Mouse (Mus musculus): ENCODE results near the gene Cacna2d4.

GRCm38 (mm10) chr6:119213375-119213774, 23.0 kb upstream of the Cacna2d4 start:
- TF ChIP-seq GATA1 (IDR thresholded peaks at IDR 0.05; ENCODE audit: low read length) (no peak), TAL1 (IDR thresholded peaks at IDR 0.05; ENCODE audit: low read length) (no peak)
